Mouse (Mus musculus) frontal cortex, postnatal 36 days (tissue): Measurements from ENCODE around the gene Glce.

Experiments
- DNase-seq, 2 experiments: peaks; one replicate each; pipeline ENCODE4 v3.0.0; 2022; ENCODE audit warnings: low spot score in 2 of 2

The Glce gene

DNA sequence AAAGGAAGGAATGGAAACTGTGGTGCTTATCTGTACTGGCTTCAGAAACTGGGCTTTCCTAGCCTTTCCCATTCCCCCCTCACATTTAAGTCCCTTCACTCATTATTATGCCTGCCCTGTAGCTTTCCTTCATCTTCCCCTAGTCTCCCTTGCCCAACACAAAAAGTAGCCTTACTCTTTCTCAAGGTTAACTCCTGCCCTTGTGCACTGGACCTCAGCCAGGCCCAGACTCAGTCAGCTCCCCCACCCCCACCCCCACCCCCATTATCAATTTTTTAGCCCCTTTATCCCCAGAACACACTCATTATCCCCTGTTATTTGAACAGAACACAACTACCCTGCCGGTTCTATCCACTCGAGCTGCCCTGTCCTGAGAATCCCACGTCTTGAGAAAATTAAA is 1.0 kb upstream of the Glce start:
- DNase-seq: no peak

DNA sequence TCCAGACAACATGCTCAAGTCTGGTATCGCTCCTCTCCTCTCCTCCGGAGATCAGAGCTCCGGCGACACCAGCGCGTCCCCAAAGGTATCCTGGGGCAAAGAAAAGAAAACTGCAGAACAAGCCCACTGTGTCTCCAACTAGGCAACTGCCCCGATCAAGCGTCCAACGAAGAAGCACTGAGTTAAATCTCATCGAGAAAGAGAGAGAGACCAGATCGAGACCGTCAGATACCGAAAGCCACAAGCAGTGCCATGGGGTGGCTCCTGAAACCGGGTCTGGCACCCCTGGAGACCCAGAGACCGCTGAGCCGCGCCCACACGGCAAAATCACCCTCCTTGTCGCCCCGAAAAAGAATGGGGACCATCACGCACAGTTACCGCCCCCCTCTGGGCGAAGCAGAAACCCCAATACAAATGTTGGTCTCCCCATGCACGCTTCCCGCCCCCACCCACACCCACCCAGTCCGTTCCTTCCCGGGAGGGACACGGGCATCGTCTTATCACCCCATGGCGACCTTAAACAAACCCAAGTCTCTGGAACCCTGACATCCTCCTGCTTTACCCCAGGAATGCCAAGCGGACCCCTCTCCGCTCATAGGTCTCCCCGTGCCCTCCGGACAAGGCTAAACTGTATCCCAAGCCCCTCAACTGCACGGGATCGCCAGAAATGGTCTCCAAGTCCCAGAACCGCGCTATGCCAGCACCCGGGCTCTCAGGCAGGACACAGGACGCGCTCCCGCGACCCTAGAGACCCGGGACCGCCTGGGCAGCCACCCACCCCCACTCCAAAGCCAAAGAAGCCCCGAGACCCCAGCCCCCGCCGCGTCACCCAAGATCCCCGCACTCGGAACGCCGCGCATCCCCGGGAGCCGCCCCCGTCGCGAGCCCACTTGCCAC is 656 bp downstream of the Glce start:
- peak; percentile 39 to 46 for DNase-seq

DNA sequence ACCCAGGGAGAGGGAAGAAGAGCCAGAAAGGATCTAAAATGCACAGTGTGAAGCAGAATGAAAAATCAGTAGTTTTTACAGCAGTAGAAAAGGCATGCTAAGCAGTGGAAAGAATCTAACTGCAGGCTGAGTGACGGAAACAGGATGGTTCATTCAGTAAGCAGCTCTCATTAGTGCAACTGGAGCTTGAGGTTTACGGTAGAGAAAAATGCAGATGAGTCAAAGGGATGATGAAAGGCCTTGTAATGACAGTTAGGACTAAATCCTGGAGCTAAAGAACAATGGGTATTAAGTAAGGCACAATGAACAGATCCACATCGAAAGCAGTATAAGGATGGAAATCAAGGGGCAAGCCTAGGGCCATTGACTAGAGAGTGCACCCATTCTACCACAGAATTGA is 3.7 kb downstream of the Glce start:
- DNase-seq: no peak

DNA sequence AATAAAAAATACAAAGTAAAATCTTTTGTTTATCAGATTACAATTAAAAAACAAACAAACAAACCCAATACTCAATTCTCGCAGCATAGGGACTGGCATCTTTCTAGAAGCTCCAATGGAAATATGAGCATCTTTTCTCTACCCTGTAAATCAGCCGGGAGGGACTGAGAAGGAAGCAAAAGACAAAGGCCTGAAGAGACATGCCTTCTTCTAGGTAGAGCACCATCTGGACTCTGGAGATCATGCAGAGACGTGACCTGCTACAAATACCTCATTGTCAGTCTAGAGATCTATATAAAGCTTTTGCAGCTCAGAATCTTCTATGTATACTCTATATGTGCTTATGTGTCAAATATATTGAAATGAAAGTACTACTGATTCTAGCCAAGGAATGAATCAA is 6.6 kb downstream of the Glce start:
- DNase-seq: no peak

DNA sequence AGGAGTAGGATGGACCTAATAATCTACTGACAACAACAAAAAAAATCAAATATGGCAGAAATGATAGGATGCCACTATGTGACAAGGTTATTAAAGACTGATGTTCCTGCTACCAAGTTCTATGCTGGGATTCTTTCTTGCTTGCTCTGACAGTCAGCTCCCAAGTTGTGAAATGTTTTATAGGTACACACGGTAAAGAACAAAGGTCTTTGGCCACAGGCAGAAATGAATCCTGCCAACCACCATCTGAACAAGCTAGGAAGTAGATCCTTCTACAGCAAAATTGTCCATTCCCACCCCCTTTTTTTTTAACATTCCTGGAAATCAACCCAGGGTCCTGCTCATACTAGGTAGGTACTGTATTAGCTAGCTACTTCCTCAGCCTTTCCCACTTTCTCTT is 25.9 kb downstream of the Glce start:
- DNase-seq: no peak

DNA sequence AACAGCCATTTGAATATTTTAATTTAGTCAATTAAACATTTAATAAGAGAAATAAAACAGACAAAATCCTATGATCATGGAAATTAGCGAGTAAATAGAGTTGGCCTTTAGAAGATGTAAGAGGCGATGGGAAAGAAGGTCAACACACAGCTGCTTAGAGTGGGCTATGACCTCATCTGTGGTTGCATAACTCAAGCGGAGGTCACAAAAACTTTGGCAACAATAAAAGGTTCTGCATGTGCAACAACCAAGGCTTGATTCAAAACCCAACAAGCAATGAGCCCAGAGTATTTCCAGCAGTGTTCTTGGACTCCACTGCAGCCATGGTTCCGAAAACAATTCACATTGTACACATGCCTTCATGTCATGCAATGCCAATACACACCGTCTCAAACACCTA is 30.9 kb downstream of the Glce start:
- DNase-seq: no peak

DNA sequence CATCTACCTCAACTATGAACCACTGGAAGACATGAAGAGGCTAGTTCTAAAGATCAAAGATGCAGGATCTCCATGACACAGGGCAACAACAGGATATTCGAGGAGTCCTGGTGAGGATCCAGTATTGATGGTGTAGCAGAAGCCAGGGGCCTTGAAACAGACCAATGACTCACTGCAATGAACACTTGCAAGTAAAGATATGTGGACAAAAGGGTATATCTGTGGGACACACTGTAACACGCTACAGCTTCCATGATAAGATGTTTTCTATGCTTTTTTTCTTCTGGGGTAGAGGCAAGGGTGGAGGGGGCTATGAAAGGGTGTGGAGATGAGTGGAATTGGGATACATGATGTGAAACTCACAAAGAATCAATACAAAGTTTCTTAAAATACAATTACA is 36.9 kb downstream of the Glce start:
- DNase-seq: no peak

DNA sequence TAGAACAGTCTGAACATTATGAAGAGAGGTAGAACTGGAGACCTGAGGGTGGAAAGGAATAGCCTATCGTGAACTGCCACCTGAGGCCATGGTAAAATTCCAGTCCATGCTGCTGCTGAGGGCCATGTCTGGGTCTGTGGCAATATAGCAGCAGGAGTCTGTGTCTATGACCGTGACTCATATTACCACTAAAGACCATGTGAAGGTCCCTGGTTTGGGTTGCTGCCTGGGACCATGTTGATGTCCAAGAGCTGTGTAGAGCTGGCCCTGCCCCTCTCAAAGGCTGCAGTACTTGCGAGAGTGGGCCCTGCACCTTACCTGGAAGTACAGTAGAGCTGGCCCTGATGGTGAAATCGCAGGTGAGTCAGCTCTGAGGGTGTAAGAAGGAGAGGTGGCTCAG is 37.6 kb downstream of the Glce start:
- DNase-seq: no peak

DNA sequence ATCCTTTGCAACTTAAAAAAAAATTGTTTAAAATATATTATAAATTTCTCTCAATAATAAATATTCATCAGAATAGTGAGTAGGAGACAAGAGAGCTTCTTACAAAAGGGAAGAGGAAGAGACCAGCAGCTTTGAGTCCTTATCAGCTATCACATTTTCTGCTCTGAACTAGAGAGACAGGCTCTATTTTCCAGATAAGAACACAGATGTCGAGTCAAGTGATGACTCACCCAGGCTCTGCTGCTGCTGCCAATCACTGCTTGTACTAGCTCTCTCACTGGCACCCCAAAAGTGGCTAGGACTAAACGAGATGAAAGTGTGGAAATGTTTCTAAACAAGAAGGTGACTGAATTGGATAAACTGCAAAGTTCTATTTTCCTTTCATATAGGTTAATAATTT is 39.5 kb downstream of the Glce start:
- DNase-seq: no peak

DNA sequence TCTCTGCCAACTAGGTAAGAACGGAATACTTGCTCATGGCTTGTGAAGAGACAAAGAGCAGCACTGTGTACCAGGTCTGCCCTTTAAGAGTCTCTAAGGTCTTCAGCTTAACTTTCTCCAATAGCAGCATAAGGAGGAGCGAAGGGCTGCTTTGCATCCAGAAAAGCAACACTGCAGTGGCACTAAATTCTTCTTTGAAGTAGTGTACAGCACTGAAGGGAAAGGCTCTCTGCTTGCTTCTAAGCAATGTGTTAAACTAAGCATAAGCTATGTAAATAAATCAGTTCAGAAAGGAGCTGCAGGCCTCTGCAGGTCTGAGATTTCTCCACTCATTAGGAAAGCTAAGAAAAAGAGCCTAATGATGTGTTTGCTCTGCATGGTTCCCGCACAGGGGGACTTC is 40.9 kb downstream of the Glce start:
- DNase-seq: no peak

DNA sequence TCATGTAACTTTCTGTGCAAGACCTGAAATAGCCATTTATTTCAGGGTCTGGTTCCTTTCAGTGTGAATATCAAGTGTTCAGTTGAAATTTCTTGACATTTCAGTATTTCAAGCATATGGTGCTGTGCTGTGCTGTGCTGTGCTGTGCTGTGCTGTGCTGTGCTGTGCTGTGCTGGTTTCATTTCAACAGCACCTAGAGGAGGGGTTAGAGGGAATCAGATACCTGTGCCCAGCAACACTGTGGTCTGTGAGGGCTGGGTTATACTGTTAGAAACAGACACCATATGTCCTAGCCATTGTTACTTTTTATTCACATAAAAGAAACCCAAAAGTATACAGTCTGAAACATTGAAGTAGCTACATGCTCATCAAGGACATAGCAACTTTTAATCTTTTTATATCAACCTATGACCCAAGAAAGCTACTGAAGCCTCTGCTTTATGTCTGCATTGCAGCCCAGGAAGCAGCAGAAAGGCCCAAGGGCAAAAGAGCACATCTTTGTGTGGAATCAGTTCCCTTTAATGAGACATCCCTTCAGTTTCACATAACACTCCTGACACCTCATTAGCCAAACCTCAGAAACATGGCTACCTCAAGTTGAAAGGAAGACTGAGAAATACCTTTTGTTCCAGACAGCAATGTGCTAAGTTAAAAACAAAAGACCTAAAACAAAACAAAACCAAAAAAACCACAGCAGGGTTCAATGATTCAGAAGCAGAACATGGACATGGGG is 42.3 kb downstream of the Glce start:
- DNase-seq: no peak

DNA sequence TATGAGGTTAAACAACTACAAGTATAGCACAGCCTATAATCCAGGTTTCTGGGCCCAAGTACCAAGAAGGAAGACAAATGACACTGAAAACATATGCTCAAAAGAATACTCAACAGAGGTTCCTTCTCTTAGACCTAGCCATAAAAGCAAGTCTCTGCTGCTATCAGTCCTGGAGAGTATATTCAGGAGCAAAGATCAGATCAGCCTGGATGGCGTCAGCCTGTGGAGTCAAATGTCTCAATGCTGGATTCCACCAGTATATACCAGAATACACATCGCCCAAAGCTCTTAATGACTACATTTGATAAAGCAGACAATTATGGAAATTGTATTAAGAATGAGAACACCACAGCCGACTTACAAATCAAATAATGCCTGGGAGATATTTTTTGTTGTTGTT is 60.2 kb downstream of the Glce start:
- DNase-seq: no peak

DNA sequence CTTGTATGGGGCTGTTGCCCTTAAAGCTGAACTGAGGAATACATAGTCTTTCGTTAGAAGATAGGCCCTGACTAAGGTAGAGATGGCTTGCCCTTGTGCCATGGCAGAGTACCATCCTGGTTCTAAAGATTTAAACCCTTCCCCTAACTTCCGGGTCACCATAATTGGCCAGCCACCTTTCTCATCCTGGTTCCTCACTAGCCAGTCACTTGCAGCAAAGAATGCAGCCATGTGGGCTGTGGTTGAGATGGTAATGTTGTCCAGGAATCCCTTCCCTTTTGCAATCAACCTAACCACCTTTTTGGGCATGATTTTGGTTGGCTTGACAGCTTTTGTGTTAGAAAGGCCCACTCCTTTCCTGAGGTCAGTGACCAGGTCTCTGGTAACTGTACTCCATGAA is 62.0 kb downstream of the Glce start:
- DNase-seq: no peak

DNA sequence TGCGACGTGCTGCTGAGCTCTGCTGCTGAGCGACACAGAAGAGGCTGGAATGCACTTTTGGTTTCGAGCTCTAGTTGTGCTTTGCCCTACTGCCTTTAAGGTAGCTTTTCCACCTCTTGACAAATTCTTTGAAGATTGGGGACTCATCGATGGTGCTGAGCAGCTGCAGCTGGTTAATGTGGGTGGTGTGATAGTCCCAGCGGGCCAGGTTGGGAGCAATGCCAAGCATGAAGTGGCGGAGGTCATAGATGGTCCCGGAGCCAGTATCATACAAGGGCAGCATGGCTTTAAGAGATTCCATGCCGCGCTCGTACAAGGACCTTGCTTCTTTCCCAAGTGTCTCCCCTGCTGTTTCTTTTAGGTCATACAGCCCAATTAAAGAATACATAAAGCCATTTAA is 62.5 kb downstream of the Glce start:
- DNase-seq: no peak

DNA sequence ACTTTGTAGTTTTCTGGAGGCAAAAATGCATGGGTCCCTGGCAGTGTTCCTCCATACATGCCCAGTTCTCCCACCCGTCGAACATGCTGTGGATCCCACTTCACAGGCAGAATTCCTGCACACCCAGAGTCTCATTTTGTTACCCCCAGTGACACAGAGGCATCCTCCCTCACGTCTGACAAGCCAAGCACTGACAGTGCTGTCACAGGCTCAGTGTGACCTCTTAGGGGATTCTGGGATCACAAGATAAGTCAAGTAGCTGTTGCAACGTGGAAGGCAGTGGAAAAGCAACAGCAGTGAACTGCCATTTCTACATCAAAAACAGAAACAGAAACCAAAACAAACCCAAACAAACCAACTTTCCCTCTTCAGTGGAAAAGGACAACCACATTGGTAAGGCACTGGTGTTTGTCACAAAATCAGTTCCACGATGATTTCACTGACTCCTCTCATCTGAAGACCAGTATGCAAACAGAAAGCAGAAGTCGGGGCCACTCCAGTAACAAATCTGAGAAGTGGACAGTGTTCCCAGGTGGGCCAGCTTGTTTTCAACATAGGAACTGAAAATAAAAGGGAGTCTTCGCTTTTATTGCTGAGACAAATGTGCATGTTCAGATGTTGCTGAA is 64.5 kb downstream of the Glce start:
- DNase-seq: no peak

DNA sequence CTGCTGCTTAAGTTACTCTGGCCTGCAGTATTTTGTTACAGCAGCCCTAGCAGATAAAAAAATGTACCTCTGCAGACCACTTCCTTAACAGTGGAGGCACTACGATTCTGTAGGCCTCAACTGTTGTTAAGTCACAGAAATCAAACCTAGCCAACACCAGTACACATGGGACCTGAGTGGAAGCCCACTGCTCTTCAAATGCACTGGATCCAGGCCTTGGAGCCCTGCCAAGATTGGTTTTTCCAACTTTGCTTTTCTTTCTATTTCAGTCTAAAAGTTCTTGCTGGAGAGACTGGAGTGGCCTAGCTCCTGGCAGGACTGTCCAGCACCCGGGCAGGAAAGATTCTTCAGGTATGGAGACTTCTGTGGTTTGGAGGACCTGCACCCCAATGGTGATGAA is 66.2 kb downstream of the Glce start:
- DNase-seq: no peak

DNA sequence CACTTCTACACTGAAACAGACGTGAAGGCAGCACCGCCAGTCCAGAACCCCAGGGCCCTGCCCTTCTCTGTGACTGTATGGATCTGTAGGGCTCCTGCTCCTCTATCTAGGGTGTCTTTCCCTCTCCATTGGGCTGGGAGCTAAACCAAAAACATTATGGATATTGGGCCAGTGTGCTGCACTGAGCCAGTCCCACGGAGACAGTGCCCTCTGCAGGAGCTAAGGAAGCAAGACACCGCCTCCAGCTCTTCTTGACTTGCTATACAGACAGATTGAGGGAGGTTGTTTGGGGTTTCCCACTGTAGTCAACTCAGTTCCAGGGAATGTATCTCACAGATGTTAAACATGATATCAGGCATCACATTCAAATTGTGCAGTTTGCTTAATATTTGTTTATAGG is 71.7 kb downstream of the Glce start:
- DNase-seq: peak in 1 of 2 experiments; percentile 46

DNA sequence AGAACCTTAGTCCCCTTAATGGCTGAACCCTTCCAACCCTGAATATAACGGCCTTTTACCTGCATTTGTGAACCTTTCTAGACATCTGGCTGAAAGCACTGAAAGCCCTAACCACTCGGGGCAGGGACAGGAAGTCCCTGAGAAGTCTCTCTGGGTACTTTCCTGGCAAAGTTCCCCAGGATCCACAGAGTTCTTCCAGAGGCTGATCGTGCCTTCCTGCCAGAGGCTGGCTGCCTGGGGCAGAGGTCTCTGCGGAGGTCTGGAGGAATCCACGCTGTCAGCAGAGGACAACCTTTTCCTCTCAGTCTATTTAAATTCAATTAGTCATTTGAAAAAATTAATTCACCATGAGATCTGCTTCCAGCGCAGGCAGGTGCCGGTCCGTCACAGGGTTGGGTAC is 73.3 kb downstream of the Glce start:
- DNase-seq: no peak

DNA sequence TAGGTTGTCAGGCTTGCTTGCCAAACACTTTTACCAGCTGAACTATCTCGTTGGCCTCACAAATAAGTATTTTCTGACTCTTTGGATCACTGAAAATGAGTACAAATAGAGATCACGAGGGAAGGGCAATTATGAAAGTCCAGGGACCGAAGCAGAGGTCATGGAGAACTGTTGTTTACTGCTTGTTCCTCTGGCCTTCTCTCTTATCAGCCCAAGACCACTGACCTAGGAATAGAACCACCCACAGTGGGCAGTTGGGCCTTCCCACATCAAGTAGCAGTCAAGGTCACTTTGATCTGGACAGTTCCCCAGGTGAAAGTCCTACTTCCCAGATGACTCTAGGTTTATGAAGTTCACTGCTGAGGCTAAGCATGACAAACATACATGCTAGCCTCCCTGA is 80.3 kb downstream of the Glce start:
- DNase-seq: no peak

DNA sequence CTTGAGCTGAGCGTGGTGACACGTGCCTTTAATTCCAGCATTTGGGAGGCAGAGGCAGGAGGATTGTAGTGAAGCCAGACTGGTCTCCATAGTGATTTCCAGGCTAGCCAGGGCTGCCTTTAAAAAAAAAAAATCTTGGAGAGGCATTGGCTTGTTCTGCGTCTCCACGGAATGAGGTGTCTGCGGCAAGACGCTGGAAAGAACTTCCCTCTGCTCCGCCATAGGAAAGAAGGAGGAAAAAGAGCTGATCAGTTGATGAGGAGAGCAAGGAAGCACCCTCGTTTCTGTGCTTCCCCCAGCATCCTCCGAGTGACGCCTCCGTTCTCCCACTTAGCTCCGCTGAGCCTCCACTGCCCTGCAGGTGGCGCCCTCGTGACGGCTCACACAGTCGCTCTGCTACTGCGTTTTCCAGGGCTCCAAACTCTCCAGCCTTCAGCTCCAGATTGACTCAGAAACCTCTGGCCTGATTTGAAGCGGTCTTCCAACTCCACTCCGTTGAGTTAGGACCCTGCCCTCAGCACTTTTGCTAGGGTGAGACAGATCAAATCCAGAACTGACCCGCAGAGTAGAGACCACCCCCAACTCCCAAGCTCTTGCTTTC is 82.3 kb downstream of the Glce start:
- DNase-seq: peak; percentile 85

DNA sequence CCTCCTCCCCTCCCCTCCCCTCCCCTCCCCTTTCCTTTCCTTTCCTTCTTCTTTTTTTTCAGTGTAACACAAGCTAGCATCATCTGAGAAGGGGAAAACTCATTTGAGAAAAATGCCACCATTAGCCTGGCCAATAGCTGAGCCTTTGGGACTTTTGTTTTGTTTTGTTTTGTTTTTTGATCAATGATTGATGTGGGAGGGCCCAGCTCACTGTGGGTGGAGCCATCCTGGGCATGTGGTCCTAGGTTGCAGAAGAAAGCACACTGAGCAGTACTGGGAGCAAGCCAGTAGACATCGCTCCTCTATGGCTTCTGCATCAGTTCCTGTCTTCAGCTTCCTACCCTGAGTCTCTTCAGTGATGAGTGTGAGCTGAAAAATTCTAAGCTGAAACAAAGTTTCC is 86.6 kb downstream of the Glce start:
- no peak for DNase-seq

DNA sequence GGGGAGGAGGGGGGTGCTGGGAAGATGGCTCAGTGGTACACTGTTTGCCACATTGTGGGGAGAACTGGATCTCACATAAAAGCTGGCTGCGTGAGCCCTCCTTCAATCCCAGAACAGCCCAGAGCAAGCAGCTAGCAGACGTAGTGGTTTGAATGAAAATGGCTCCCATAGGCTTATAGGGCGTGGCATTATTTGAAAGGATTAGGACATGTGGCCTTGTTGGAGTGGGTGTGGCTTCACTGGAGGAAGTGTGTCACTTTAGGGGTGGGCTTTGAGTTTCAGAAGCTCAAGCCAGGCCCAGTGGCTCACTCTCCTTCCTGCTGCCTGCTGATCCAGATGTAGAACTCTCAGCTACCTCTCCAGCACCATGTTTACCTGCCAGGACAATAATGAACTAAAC is 90.2 kb downstream of the Glce start:
- DNase-seq: no peak

DNA sequence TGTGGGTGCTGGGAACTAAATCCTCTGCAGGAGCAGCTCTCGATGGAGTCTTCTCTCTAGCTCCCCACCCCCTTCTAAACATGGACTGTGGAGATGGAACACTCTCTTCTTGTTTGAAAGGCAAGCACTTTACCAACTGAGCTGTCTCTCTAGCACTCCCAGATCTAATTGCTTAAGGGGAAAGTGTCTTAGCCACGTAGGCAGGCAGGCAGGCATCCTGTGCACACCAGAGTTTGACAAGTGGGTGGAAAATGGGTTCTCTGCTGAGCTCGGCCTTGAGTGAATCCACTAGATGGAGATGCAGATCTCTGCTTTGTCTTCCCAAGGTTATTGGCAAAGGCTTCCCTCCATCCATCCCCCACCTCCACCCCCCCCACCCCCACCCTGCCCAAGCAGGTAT is 94.4 kb downstream of the Glce start:
- DNase-seq: no peak
